Mouse (Mus musculus): ENCODE measurements around the gene Notch1.

DNA sequence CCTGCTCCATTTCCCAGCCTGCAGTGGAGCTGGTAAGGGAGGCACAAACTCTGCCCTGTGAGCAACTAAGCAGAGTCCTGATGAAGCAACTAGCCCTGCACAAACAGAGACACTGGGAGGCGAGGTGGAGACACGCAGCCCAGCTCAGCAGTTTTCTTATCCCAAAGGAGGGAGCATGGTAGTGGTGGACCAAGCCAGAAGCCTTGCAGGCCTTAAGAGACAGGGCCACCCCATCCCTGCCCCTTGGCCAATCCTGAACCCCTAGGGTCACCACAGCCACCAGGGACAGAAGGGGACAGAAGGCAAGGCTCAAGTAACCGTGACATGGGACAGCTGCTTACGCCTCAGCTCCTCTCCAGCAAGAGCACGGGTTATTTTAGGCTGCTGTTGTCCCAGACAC lies 54.8 kb downstream of the Notch1 start:
- TF ChIP-seq CTCF (IDR thresholded peaks at IDR 0.05; ENCODE audit: insufficient read depth, low read length) (no peak), POLR2A (IDR thresholded peaks at IDR 0.05; ENCODE audit: borderline replicate concordance, extremely low read depth, low read depth, low read length) (no peak)
